Mouse (Mus musculus): ENCODE data around the gene Gm5617.

DNA sequence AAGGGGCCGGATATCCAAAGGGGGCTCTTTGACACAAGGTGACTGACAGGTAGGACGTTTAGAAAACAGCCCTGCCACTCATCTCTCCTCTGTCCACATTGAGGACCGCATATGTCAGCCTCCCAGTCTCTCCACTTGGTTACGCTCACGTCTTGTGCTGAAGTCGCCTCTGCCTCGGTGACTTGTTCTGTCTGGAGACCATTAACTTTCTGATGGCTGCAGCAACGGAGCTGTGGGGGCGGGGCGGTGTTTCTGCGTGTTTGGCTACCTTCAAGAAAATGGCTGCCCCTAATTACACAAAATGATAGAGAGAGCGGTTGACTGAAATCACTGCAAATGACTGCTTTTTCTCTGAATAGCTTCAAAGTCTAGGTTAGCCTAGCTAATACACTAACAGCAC is 43.4 kb downstream of the Gm5617 start:
- no peak for TF ChIP-seq CTCF (IDR thresholded peaks at IDR 0.05; ENCODE audit: low read depth)
- TF ChIP-seq EP300 (IDR thresholded peaks at IDR 0.05; ENCODE audit: low read depth) = no peak

Measured in liver, embryonic 14.5 days (tissue).